Mouse (Mus musculus) heart, embryonic 14.5 days (tissue): ENCODE results near the gene Tekt4. TPM values are rescaled to one million over a fixed set of nuclear protein-coding genes. Genes with fewer than 3 reads are reported as not detected.

Experiments
- ATAC-seq: fragments of 200-750 bp; cut with Nextera tagmentation; 2 replicates; pipeline ENCODE4 v1.8.0; 2017; ENCODE audit warnings: low read depth, moderate TSS enrichment; ENCODE audit not compliant: insufficient number of reproducible peaks, insufficient read depth, low FRiP score
- H3K27ac ChIP-seq, 2 experiments: fragments of 200-500 bp in 1 of 2; fragments of 300-500 bp in 1 of 2; sonication (generic) in 1 of 2; replicated peaks in 1 of 2; 2 replicates each; pipeline ENCODE4 v1.5.1; 2012 to 2014; ENCODE audit warnings: low read depth in 2 of 2, low read length in 2 of 2, control low read depth in 1 of 2, mild to moderate bottlenecking in 1 of 2, mixed read lengths in 1 of 2; ENCODE audit not compliant: control insufficient read depth in 1 of 2, insufficient read depth in 1 of 2
- H3K27me3 ChIP-seq: fragments of 300-500 bp; sonication (generic); 2 replicates; pipeline ENCODE4 v1.6.1; 2014; ENCODE audit warnings: mild to moderate bottlenecking, low read length, control low read depth; ENCODE audit not compliant: control insufficient read depth, insufficient read depth
- H3K36me3 ChIP-seq: fragments of 300-500 bp; sonication (generic); 2 replicates; pipeline ENCODE4 v1.6.1; 2014; ENCODE audit warnings: mild to moderate bottlenecking, control low read depth, low read length, mixed read lengths; ENCODE audit not compliant: control insufficient read depth, insufficient read depth
- H3K4me1 ChIP-seq, 2 experiments: fragments of 200-500 bp in 1 of 2; fragments of 300-500 bp in 1 of 2; sonication (generic) in 1 of 2; 2 replicates each; pipeline ENCODE4 v1.6.1; 2012 to 2014; ENCODE audit warnings: low read length in 2 of 2, control low read depth in 1 of 2, mixed read lengths in 1 of 2; ENCODE audit not compliant: control insufficient read depth in 2 of 2, insufficient read depth in 2 of 2
- H3K4me2 ChIP-seq: fragments of 300-500 bp; sonication (generic); 2 replicates; pipeline ENCODE4 v1.6.1; 2014; ENCODE audit warnings: mild to moderate bottlenecking, low read length
- H3K4me3 ChIP-seq, 2 experiments: fragments of 200-500 bp in 1 of 2; fragments of 300-500 bp in 1 of 2; sonication (generic) in 1 of 2; 2 replicates each; pipeline ENCODE4 v1.5.1; 2012 to 2014; ENCODE audit warnings: low read length in 2 of 2, mild to moderate bottlenecking in 2 of 2, control low read depth in 1 of 2, low read depth in 1 of 2, moderate library complexity in 1 of 2; ENCODE audit not compliant: control insufficient read depth in 1 of 2, insufficient read depth in 1 of 2
- H3K9ac ChIP-seq: fragments of 300-500 bp; sonication (generic); 2 replicates; pipeline ENCODE4 v1.6.1; 2014; ENCODE audit warnings: mild to moderate bottlenecking, low read length
- H3K9me3 ChIP-seq: fragments of 300-500 bp; sonication (generic); 2 replicates; pipeline ENCODE4 v1.6.1; 2016; ENCODE audit warnings: low read length, control low read depth; ENCODE audit not compliant: control insufficient read depth
- WGBS: fragments of 180-500 bp; shearing (Covaris S2); extraction: QIAGEN DNeasy Blood & Tissue Kit; methylation state at CpG from one replicate; pipeline ENCODE4 v1.1.7; 2014; 5-methylcytosine and 5-hydroxymethylcytosine counted together
- polyA plus RNA-seq: library from polyadenylated mRNA; unstranded; fragments of >200 nt; fragmentation: Nextera tagmentation; extraction: Ambion mirVana; gene quantifications from 2 replicates; pipeline ENCODE4 v1.2.1, GENCODE M21; 2014

The Tekt4 gene
- polyA plus RNA-seq, 1 experiment from 2014 or later: 0.47 TPM

DNA sequence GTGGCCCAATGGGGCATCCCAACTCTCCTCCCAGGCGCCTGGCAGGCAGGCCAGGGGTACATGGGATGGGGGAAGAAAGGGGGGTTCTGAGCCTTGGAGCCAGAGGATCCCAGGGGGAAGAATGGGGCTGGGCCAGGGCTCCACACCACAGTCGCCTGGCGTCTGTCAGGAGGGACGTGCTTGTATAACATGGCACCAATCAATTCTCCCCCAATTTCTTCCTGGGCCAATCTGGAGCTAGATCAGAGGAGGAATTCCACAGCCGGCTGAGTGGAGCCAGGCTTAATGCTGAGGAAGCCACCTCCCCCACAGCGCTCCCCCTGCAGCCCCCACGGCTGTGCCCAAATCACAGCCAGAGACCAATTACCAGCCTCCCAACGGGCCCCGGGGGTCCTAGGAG, 66.1 kb downstream of the Tekt4 start:
- Histone ChIP-seq H3K27ac (no peak overlapping the region), H3K4me3 (no peak overlapping the region), H3K27me3 (no peaks in the 10 kb centered on the region), H3K4me2 (no peak overlapping the region), H3K9ac (no peak overlapping the region), H3K9me3 (no peaks in the 10 kb centered on the region), H3K4me1 (peaks cover 3 to 5% of the 10 kb centered on the region in 2 experiments; a peak in 1 of 4 replicates), H3K36me3 (no peaks in the 10 kb centered on the region)
- no peak for ATAC-seq
- 35% methylated on average over 9 of the region's 9 CpGs for WGBS

DNA sequence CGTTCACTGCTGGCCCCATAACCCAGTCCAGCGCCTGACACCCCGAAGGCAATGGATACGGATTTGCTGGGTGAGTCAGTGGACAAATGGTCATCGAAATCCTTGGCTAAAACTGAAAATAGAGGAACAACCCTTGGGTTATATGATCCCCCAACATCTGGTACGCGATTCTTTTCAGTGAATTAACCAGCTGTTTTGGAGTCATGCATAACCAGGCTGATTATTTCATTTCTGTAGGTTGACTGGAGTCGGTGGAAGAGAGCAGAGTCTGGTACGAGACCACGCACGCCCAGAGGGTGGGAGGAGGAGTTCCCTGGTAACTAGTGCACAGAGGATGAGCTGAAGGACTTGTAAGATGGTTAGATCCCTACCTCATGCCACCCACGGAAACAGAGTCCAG, 67.7 kb downstream of the Tekt4 start:
- 0 out of 4 replicates have a peak, but pooled peaks cover 0 to 4% of the 10 kb centered on the region in 2 experiments for H3K4me1 ChIP-seq
- 83% methylated on average over 12 of the region's 12 CpGs for WGBS
- no peak overlapping the region for H3K9ac ChIP-seq
- H3K27me3 ChIP-seq: no peaks in the 10 kb centered on the region
- no peaks in the 10 kb centered on the region for H3K36me3 ChIP-seq
- no peak overlapping the region for H3K27ac ChIP-seq
- ATAC-seq: no peak
- no peak overlapping the region for H3K4me3 ChIP-seq
- H3K9me3 ChIP-seq: no peaks in the 10 kb centered on the region
- no peak overlapping the region for H3K4me2 ChIP-seq

Other genes starting within 250 kb of the Tekt4 start
- 23.8 and 25.9 TPM in 2 replicates for gene Gnptg, start 214.5 kb upstream of the Tekt4 start, polyA plus RNA-seq
- gene Tsr3, start 214.4 kb upstream of the Tekt4 start, polyA plus RNA-seq: 25.3 TPM in 2 replicates
- gene Baiap3, start 198.3 kb upstream of the Tekt4 start, polyA plus RNA-seq: 0.76 TPM in 1 of 2 replicates, not detected in the other
- gene Ube2i, start 180.0 kb upstream of the Tekt4 start, polyA plus RNA-seq: 341 and 365 TPM in 2 replicates
- 0.16 and 0.27 TPM in 2 replicates for gene Prss34, start 156.2 kb upstream of the Tekt4 start, polyA plus RNA-seq
- not detected in 2 replicates for gene Prss28, start 146.0 kb upstream of the Tekt4 start, polyA plus RNA-seq
- gene Prss29, start 136.0 kb upstream of the Tekt4 start, polyA plus RNA-seq: not detected in 2 replicates
- 0.18 TPM in 1 of 2 replicates, not detected in the other for gene Tpsab1, start 109.1 kb upstream of the Tekt4 start, polyA plus RNA-seq
- gene Tpsb2, start 88.3 kb upstream of the Tekt4 start, polyA plus RNA-seq: 1.4 and 1.7 TPM in 2 replicates
- gene Tpsg1, start 85.3 kb upstream of the Tekt4 start, polyA plus RNA-seq: 0.57 and 0.74 TPM in 2 replicates
- 8.8 and 9.9 TPM in 2 replicates for gene Cacna1h, start 20.8 kb upstream of the Tekt4 start, polyA plus RNA-seq
- 0.16 and 0.18 TPM in 2 replicates for gene Sstr5, start 42.7 kb downstream of the Tekt4 start, polyA plus RNA-seq
- gene Sox8, start 116.1 kb downstream of the Tekt4 start, polyA plus RNA-seq: 0.44 and 0.70 TPM in 2 replicates
- 36.3 and 37.8 TPM in 2 replicates for gene Lmf1, start 124.5 kb downstream of the Tekt4 start, polyA plus RNA-seq